Mouse (Mus musculus): Measurements from ENCODE around the gene Tshz2. TPM values are rescaled to one million over a fixed set of nuclear protein-coding genes. Genes with fewer than 3 reads are reported as not detected.
A peak's percentile ranks its signal among the peaks of the same experiment; 100 is the strongest.

Gene Tshz2
- total and polyA plus RNA-seq, 2 experiments from 2014 or later, result 26.4 to 40.8 TPM

DNA sequence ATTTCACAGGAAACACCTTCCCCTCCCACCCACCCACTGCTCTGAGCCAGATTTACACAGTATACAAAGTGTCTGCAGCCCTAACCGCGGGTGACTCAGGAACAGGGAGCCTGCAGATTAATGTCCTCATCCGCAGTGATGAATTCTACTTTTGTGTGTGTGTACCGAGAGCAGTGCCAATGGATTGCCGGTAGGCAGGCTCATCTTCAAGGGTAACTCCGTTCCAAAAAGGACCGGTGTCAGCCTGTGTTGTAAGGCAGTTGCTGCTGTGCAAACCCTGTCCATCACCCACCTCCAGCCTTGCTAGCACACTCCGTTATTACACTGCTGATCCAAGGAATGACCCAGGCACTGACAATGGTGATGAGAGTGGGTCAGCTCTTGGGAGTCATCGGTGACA, 200.8 kb downstream of the Tshz2 start:
- Histone ChIP-seq H3K27ac (ENCODE audit: low read depth, low read length) (no peak overlapping the region), H3K27me3 (ENCODE audit: insufficient read depth, low read length) (no peaks in the 10 kb centered on the region), H3K9ac (replicated peaks; ENCODE audit: low read length, poor library complexity, severe bottlenecking) (no peak overlapping the region), H3K4me3 (ENCODE audit: low read depth, low read length) (no peak overlapping the region), H3K4me1 (ENCODE audit: insufficient read depth, low read length) (no peaks in the 10 kb centered on the region), H3K36me3 (ENCODE audit: insufficient read depth, low read length) (no peaks in the 10 kb centered on the region), H3K4me2 (ENCODE audit: low read depth, low read length, poor library complexity, severe bottlenecking) (no peak overlapping the region), H3K9me3 (ENCODE audit: low read length) (no peaks in the 10 kb centered on the region)
- no peak for TF ChIP-seq CTCF (IDR thresholded peaks at IDR 0.05)
- ATAC-seq (ENCODE audit: low FRiP score), result no peak
- no peak for DNase-seq (ENCODE audit: low spot score)
- 64% methylated on average over 9 of the region's 9 CpGs for WGBS

DNA sequence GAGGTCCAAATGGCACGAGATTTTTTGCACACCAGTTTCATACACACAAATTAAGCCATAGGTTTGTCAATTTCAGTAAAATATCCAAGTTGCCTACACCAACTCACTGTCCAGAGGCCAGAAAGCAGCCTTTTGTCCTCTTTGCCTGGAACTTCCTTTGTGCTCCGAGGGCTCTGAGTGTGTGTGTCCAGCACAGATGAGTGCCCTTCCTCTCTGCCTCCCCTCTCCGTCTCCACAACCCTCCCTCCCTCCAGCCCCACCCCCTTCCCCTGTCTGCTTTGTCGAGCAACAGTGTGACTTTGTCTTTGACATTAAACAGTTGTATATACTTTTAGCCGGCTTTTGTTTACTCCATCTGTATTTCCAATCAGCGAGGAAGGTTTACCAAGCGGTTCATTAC, 201.8 kb downstream of the Tshz2 start:
- no peak overlapping the region for H3K4me3 ChIP-seq (ENCODE audit: low read depth, low read length)
- no peak for DNase-seq (ENCODE audit: low spot score)
- H3K27me3 ChIP-seq (ENCODE audit: insufficient read depth, low read length), result no peaks in the 10 kb centered on the region
- H3K4me2 ChIP-seq (ENCODE audit: low read depth, low read length, poor library complexity, severe bottlenecking), result no peak overlapping the region
- 43% methylated on average over 7 of the region's 7 CpGs for WGBS
- no peaks in the 10 kb centered on the region for H3K4me1 ChIP-seq (ENCODE audit: insufficient read depth, low read length)
- H3K9ac ChIP-seq (replicated peaks; ENCODE audit: low read length, poor library complexity, severe bottlenecking), result no peak overlapping the region
- no peak overlapping the region for H3K27ac ChIP-seq (ENCODE audit: low read depth, low read length)
- no peaks in the 10 kb centered on the region for H3K36me3 ChIP-seq (ENCODE audit: insufficient read depth, low read length)
- TF ChIP-seq CTCF (IDR thresholded peaks at IDR 0.05), result no peak
- no peak for ATAC-seq (ENCODE audit: low FRiP score)
- H3K9me3 ChIP-seq (ENCODE audit: low read length), result no peaks in the 10 kb centered on the region

DNA sequence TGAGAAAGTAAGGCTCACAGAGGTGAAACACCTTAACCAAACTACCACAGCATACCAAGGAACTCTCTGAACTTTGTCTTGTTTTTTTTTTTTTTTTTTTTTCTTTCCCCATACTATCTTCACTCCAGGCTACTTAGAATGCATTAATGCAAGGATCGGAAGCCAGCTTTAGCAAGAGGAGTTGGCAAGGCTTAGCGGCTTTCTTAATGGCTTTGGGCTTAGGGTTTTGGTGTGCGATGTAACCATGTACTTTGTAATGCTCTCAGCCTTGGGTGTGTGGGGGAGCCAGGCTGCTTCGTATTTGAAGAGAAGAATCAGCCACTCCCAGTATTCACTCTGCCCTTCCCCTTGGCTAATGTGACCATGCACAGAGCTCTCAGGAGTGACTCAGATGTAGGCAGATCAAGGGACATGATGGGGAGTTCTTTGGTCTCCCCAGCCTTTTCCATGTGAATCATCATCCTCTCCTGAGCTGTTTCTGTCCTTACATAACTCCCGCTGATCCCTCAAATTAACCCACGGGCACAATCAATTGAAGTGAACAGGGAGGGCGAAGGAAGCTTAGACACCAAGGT, 204.3 kb downstream of the Tshz2 start:
- Histone ChIP-seq H3K9ac (replicated peaks; ENCODE audit: low read length, poor library complexity, severe bottlenecking) (no peak overlapping the region), H3K27me3 (ENCODE audit: insufficient read depth, low read length) (no peaks in the 10 kb centered on the region), H3K4me3 (ENCODE audit: low read depth, low read length) (no peak overlapping the region), H3K4me2 (ENCODE audit: low read depth, low read length, poor library complexity, severe bottlenecking) (no peak overlapping the region), H3K9me3 (ENCODE audit: low read length) (no peaks in the 10 kb centered on the region), H3K36me3 (ENCODE audit: insufficient read depth, low read length) (no peaks in the 10 kb centered on the region), H3K27ac (ENCODE audit: low read depth, low read length) (no peak overlapping the region), H3K4me1 (ENCODE audit: insufficient read depth, low read length) (no peaks in the 10 kb centered on the region)
- ATAC-seq (ENCODE audit: low FRiP score) (no peak), DNase-seq (ENCODE audit: low spot score) (no peak)
- TF ChIP-seq CTCF (IDR thresholded peaks at IDR 0.05), result no peak
- WGBS, result 62% methylated on average over 7 of the region's 7 CpGs

DNA sequence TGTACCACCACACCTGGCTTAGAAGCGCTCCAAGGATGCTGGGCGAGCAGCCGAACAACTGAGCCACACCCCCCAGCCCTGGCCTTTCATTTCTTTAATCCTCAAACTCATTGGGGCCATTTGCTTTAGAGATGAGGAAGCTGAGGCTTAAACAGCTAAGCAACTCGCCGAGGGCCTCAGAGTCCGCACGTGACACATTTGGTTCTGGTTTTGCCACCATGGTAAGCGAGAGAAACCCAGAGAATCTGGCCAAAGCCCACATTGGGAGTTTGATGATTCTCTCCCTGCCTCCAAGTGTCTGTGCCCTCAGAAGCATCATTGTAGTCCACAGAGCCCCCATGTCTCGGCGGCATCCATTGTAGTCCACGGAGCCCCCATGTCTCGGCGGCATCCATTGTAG, 205.7 kb downstream of the Tshz2 start:
- WGBS, result 92% methylated on average over 13 of the region's 13 CpGs
- no peak overlapping the region for H3K4me3 ChIP-seq (ENCODE audit: low read depth, low read length)
- H3K36me3 ChIP-seq (ENCODE audit: insufficient read depth, low read length), result no peaks in the 10 kb centered on the region
- no peak for ATAC-seq (ENCODE audit: low FRiP score)
- no peak overlapping the region for H3K9ac ChIP-seq (replicated peaks; ENCODE audit: low read length, poor library complexity, severe bottlenecking)
- H3K9me3 ChIP-seq (ENCODE audit: low read length), result no peaks in the 10 kb centered on the region
- H3K27ac ChIP-seq (ENCODE audit: low read depth, low read length), result no peak overlapping the region
- no peaks in the 10 kb centered on the region for H3K27me3 ChIP-seq (ENCODE audit: insufficient read depth, low read length)
- no peak for DNase-seq (ENCODE audit: low spot score)
- H3K4me1 ChIP-seq (ENCODE audit: insufficient read depth, low read length), result no peaks in the 10 kb centered on the region
- no peak overlapping the region for H3K4me2 ChIP-seq (ENCODE audit: low read depth, low read length, poor library complexity, severe bottlenecking)
- TF ChIP-seq CTCF (IDR thresholded peaks at IDR 0.05), result no peak

DNA sequence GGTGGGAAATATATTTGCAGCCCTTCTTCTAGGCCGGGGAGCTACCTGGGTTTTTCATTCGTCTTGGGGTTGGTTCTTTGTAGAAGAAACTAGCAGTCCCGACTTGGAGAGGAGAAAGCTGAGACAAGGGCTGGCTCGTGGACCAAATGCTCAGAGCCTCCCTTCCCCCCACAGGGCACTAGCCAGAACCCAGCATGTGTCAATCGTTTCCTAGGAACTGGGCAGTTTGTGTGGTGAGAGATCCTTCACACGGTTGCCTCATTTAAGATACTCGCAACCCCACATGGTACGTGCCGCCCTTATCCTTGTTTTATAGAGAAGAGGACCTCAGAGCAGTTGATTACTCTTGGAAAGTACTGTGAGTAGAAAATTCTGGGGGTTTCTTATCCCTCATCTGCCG, 208.6 kb downstream of the Tshz2 start:
- H3K27ac ChIP-seq (ENCODE audit: low read depth, low read length), result no peak overlapping the region
- WGBS, result 73% methylated on average over 10 of the region's 10 CpGs
- no peak for TF ChIP-seq CTCF (IDR thresholded peaks at IDR 0.05)
- no peak overlapping the region for H3K4me2 ChIP-seq (ENCODE audit: low read depth, low read length, poor library complexity, severe bottlenecking)
- H3K27me3 ChIP-seq (ENCODE audit: insufficient read depth, low read length), result no peaks in the 10 kb centered on the region
- ATAC-seq (ENCODE audit: low FRiP score), result no peak
- H3K36me3 ChIP-seq (ENCODE audit: insufficient read depth, low read length), result no peaks in the 10 kb centered on the region
- H3K4me1 ChIP-seq (ENCODE audit: insufficient read depth, low read length), result no peaks in the 10 kb centered on the region
- no peak overlapping the region for H3K9ac ChIP-seq (replicated peaks; ENCODE audit: low read length, poor library complexity, severe bottlenecking)
- no peak overlapping the region for H3K4me3 ChIP-seq (ENCODE audit: low read depth, low read length)
- no peaks in the 10 kb centered on the region for H3K9me3 ChIP-seq (ENCODE audit: low read length)
- peak; percentile 41 for DNase-seq (ENCODE audit: low spot score)

DNA sequence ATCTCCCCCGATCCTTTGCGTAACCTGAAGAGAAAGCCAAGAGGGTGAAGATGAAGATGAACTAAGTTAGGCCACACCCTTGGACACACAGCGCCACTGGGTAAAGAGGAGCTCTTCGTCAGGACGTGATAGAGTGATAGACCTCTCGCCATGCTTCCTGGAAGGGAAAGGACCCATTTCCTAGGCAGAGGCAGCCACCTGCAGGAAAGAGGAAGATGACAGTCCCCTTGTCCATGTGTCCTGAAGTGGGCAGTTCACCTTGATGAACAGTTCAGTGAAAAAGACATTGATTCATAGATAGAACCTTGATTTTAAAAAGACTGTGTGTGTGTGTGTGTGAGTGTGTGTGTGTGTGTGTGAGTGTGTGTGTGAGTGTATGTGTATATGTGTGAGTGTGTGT, 209.7 kb downstream of the Tshz2 start:
- no peak overlapping the region for H3K4me3 ChIP-seq (ENCODE audit: low read depth, low read length)
- 85% methylated on average over 6 of the region's 6 CpGs for WGBS
- ATAC-seq (ENCODE audit: low FRiP score), result no peak

More for the DNA sequence above, 209.7 kb downstream of the Tshz2 start:
- Histone ChIP-seq H3K9ac (replicated peaks; ENCODE audit: low read length, poor library complexity, severe bottlenecking) (no peak overlapping the region), H3K4me2 (ENCODE audit: low read depth, low read length, poor library complexity, severe bottlenecking) (no peak overlapping the region), H3K9me3 (ENCODE audit: low read length) (no peaks in the 10 kb centered on the region), H3K27me3 (ENCODE audit: insufficient read depth, low read length) (no peaks in the 10 kb centered on the region), H3K36me3 (ENCODE audit: insufficient read depth, low read length) (no peaks in the 10 kb centered on the region), H3K4me1 (ENCODE audit: insufficient read depth, low read length) (0 out of 2 replicates have a peak, but pooled peaks cover 3% of the 10 kb centered on the region), H3K27ac (ENCODE audit: low read depth, low read length) (no peak overlapping the region)
- DNase-seq (ENCODE audit: low spot score), result no peak
- TF ChIP-seq CTCF (IDR thresholded peaks at IDR 0.05), result peak; percentile 53
